Mouse (Mus musculus) T-helper 1 cell (primary cell): ENCODE data around the gene Pcyt1b.

ENCODE experiments used
- in situ Hi-C: fragments of 300-600 bp; cut with MboI, MseI; formaldehyde crosslinking; loops from one replicate; pipeline ENCODE4 v1.15.1; 2025; ENCODE audit warnings: high pct_unique_total_duplicates

Pcyt1b gene

GRCm38 (mm10) chrX:93732407-93732806 lies 77.7 kb downstream of the Pcyt1b start:
- in situ Hi-C loops = no loop called here

- in situ Hi-C loops = no loop called here
Observed at GRCm38 (mm10) chrX:93732975-93733748, 78.5 kb downstream of the Pcyt1b start.

- in situ Hi-C loops = no loop called here
Observed at GRCm38 (mm10) chrX:93749165-93749564, 94.5 kb downstream of the Pcyt1b start.

- in situ Hi-C loops = no loop called here
Observed at GRCm38 (mm10) chrX:93750566-93750965, 95.9 kb downstream of the Pcyt1b start.

- in situ Hi-C loops = no loop called here
Observed at GRCm38 (mm10) chrX:93755210-93755842, 100.7 kb downstream of the Pcyt1b start.

- in situ Hi-C loops = no loop called here
Observed at GRCm38 (mm10) chrX:93756867-93757455, 102.3 kb downstream of the Pcyt1b start.

GRCm38 (mm10) chrX:93760770-93761169 lies 106.1 kb downstream of the Pcyt1b start:
- in situ Hi-C loops = no loop called here

- in situ Hi-C loops = no loop called here
Observed at GRCm38 (mm10) chrX:93789562-93789961, 134.9 kb downstream of the Pcyt1b start.

- in situ Hi-C loops = loop anchor here (5.0 kb wide), 1 partner anchor 99 kb away; no protein-coding TSS in a partner anchor
Observed at GRCm38 (mm10) chrX:93793168-93793567, 138.5 kb downstream of the Pcyt1b start.
